Mouse (Mus musculus) MEL (cell line): ENCODE measurements around the gene Ubl4b.

ENCODE experiments used
- CHD2 ChIP-seq: IDR thresholded peaks from 2 replicates; pipeline ENCODE4 v1.6.1; 2011; ENCODE audit warnings: low read length, improper control_type of control experiment
- CTCF ChIP-seq, 3 experiments: IDR thresholded peaks in 2 of 3; conservative IDR thresholded peaks in 1 of 3; 2 replicates each; pipeline ENCODE4 v1.5.1; 2011 to 2012; ENCODE audit warnings: low read length in 3 of 3, low read depth in 2 of 3, mild to moderate bottlenecking in 2 of 3, improper control_type of control experiment in 1 of 3, inconsistent platforms in 1 of 3, mixed read lengths in 1 of 3, moderate library complexity in 1 of 3; ENCODE audit not compliant: control insufficient read depth in 1 of 3, insufficient read depth in 1 of 3, poor library complexity in 1 of 3, severe bottlenecking in 1 of 3
- ELF1 ChIP-seq: IDR thresholded peaks from 2 replicates; pipeline ENCODE4 v1.6.1; 2014; ENCODE audit warnings: low read depth, mild to moderate bottlenecking, inconsistent platforms, low read length, improper control_type of control experiment, moderate library complexity
- HCFC1 ChIP-seq: IDR thresholded peaks from 2 replicates; pipeline ENCODE4 v1.6.1; 2012; ENCODE audit warnings: low read depth, mild to moderate bottlenecking, inconsistent platforms, low read length, improper control_type of control experiment, moderate library complexity
- POLR2A ChIP-seq, 2 experiments: IDR thresholded peaks; 2 replicates each; pipeline ENCODE4 v1.6.1; 2011 to 2012; ENCODE audit warnings: low read length in 2 of 2, mild to moderate bottlenecking in 2 of 2, control low read depth in 1 of 2, improper control_type of control experiment in 1 of 2, low read depth in 1 of 2, moderate library complexity in 1 of 2; ENCODE audit not compliant: control insufficient read depth in 1 of 2, insufficient read depth in 1 of 2, poor library complexity in 1 of 2
- SMC3 ChIP-seq: IDR thresholded peaks from 2 replicates; pipeline ENCODE4 v1.6.1; 2011; ENCODE audit warnings: low read depth, low read length, improper control_type of control experiment
- TCF12 ChIP-seq: IDR thresholded peaks from 2 replicates; pipeline ENCODE4 v1.6.1; 2014; ENCODE audit warnings: low read depth, mild to moderate bottlenecking, inconsistent platforms, low read length, improper control_type of control experiment, moderate library complexity
- UBTF ChIP-seq: IDR thresholded peaks from 2 replicates; pipeline ENCODE4 v1.6.1; 2012; ENCODE audit warnings: low read depth, mild to moderate bottlenecking, inconsistent platforms, low read length, improper control_type of control experiment, moderate library complexity, borderline replicate concordance; ENCODE audit not compliant: insufficient read depth
- USF2 ChIP-seq, 2 experiments: IDR thresholded peaks; 2 replicates each; pipeline ENCODE4 v1.6.1; 2011 to 2012; ENCODE audit warnings: improper control_type of control experiment in 2 of 2, low read length in 2 of 2, borderline replicate concordance in 1 of 2, inconsistent platforms in 1 of 2, low read depth in 1 of 2, mild to moderate bottlenecking in 1 of 2; ENCODE audit not compliant: insufficient read depth in 1 of 2
- ZKSCAN1 ChIP-seq: IDR thresholded peaks from 2 replicates; pipeline ENCODE4 v1.6.1; 2012; ENCODE audit warnings: low read depth, mild to moderate bottlenecking, inconsistent platforms, low read length, improper control_type of control experiment, moderate library complexity
- ZMIZ1 ChIP-seq: IDR thresholded peaks from 2 replicates; pipeline ENCODE4 v1.6.1; 2012; ENCODE audit warnings: low read depth, mild to moderate bottlenecking, inconsistent platforms, low read length, improper control_type of control experiment, moderate library complexity

DNA sequence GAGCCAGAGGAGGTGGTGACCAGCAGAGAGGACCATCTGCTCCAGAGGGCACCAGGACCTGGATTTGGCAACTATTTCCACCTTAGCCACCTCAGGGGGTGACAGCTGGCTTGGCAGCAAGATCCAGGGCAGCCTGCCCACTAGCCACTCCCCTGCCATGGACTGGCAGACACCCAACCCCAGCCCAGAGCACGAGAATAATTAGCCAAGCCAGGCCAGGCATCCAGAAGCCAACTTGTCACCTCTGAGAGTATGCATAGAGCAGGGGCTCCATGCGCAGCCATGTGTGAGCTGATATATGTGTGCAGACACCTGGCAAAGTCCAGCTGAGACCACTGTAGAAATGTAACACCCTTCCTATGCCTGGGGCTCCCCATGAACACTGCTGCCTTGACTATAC lies 7.9 kb downstream of the Ubl4b start:
- no peak for TF ChIP-seq POLR2A (IDR thresholded peaks at IDR 0.05; ENCODE audit: control insufficient read depth in 1 of 2, insufficient read depth in 1 of 2, low read depth in 1 of 2, low read length in 2 of 2, poor library complexity in 1 of 2)
- TF ChIP-seq CTCF (IDR thresholded peaks at IDR 0.05 in 2 of 3, conservative IDR thresholded peaks at IDR 0.05 in 1 of 3; ENCODE audit: control insufficient read depth in 1 of 3, insufficient read depth in 1 of 3, low read depth in 2 of 3, low read length in 3 of 3, poor library complexity in 1 of 3, severe bottlenecking in 1 of 3): no peak
- no peak for TF ChIP-seq ZKSCAN1
- no peak for TF ChIP-seq CHD2
- TF ChIP-seq SMC3: no peak
- no peak for TF ChIP-seq ELF1
- no peak for TF ChIP-seq USF2 (IDR thresholded peaks at IDR 0.05; ENCODE audit: borderline replicate concordance in 1 of 2, insufficient read depth in 1 of 2, low read depth in 1 of 2, low read length in 2 of 2)
- no peak for TF ChIP-seq HCFC1
- no peak for TF ChIP-seq UBTF
- TF ChIP-seq ZMIZ1: no peak
- no peak for TF ChIP-seq TCF12
